Mouse (Mus musculus) lung, adult 2 months (tissue): ENCODE measurements at regions not wholly inside any gene's neighbourhood (a gene's known extent, or its start where the extent isn't known, plus 50 kb on each side); places are given as distances from the start of the nearest gene placed in this dataset.

Source experiments
- CTCF ChIP-seq: fragments of 200-500 bp; IDR thresholded peaks from 2 replicates; pipeline ENCODE4 v1.5.1; 2011; ENCODE audit warnings: mild to moderate bottlenecking, low read length, control low read depth; ENCODE audit not compliant: insufficient read depth
- POLR2A ChIP-seq: fragments of 200-500 bp; IDR thresholded peaks from 2 replicates; pipeline ENCODE4 v1.6.1; 2011; ENCODE audit warnings: low read depth, mild to moderate bottlenecking, control low read depth, low read length, borderline replicate concordance; ENCODE audit errors: extremely low read depth

GRCm38 (mm10) chr5:99128628-99129027, 91.5 kb upstream of the Prkg2 start:
- TF ChIP-seq CTCF (no peak), POLR2A (no peak)
